Mouse (Mus musculus) testis, adult 2 months (tissue): ENCODE data around the gene Ccnt2.

Source experiments
- CTCF ChIP-seq: fragments of 200-500 bp; IDR thresholded peaks from 2 replicates; pipeline ENCODE4 v1.5.1; 2012; ENCODE audit warnings: low read depth, mild to moderate bottlenecking, inconsistent platforms, low read length, moderate library complexity; ENCODE audit not compliant: control insufficient read depth, insufficient read depth, insufficient replicate concordance
- POLR2A ChIP-seq: fragments of 200-500 bp; IDR thresholded peaks from 2 replicates; pipeline ENCODE4 v1.6.1; 2012; ENCODE audit warnings: low read depth, mild to moderate bottlenecking, inconsistent platforms, low read length, moderate library complexity; ENCODE audit not compliant: control insufficient read depth

GRCm38 (mm10) chr1:127773198-127773802 is 664 bp upstream of the Ccnt2 start:
- TF ChIP-seq CTCF = no peak
- TF ChIP-seq POLR2A = no peak
